Mouse (Mus musculus) T-cell, adult 2 months (primary cell): ENCODE data around the gene Vdr.

Experiments
- DNase-seq: peaks from one replicate; pipeline ENCODE4 v3.0.0; 2022; ENCODE audit warnings: low spot score

The Vdr gene

DNA sequence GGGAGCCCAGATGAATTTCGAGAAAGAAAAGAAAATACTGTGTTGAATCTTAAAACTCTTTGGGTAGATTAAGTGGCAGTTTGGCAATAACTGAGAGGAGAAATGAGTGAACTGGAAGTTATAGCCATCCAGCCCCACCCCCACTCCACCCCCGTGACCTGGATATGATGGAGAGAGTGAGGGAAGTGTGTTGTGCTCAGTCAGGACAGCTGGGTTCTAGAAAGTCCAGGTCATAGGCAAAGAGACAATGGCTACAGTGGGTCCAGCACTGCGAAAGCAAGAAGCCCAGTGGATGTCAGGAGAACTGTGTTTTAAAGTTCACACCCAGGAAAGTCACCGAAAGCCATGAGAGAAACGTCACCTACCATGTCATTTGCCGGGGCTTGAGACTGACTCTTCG, 8.8 kb upstream of the Vdr start:
- no peak for DNase-seq

DNA sequence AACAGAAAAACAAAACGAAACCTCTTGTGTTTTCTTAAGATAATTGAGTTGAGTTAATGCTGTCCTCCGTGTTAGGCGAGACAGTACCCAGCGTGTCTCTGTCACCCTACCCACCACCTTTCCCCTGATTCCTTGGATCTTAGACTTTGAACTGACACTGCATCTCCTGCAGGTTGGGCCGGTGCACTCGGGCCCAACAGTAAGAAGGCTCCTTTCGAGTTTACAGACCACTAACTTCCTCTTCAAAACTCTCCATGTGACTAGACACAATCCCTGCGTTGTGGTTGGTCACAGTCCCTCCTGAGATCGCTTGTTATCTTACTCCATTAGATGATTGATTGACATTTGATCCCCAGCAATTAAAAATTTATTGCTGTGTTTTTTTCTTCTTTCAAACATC, 7.6 kb upstream of the Vdr start:
- DNase-seq: no peak

DNA sequence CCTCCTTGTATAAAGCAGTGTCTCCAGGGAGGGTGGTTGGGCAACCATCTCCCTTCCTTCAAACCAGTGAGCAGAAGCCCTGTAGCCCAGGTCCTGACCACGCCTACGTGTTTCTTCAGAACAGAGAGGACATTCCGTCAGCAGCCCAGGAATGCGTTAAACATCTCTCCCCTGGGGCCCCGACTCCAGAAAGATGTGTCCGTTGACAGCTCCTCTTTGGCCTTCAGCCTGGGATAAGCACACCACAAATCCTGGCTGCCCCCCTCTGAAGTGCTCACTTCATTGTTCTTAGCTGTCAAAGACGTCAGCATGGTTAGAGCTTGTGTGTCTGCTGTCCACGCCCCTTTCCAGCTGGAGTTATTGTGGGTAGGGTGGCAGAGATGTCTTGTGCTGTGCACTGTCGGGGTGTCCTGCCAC, 3.9 kb upstream of the Vdr start:
- no peak for DNase-seq

- DNase-seq: peak; percentile 50
Measured at GRCm38 (mm10) chr15:97907801-97908751, 2.4 kb downstream of the Vdr start.

GRCm38 (mm10) chr15:97907202-97907601, 3.2 kb downstream of the Vdr start:
- DNase-seq: no peak

DNA sequence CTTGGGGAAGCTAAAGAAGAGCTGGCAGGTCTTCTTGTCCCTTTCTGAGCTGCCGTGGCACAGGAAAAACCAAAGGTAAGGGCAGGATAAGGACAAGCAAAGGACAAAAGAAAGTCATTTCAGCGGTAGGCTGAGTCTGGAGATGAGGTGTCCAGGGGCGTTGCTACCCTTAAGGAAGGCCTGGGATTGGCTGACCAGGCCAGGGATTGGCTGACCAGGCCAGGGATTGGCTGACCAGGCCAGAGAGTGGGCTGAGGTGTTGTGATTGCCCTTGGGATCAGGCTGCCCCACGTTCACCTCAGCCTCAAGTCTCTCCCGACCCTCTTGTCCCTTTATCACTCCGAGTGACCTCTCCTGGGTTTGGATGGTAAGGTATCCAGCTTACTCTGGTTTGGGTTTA, 5.1 kb downstream of the Vdr start:
- no peak for DNase-seq

DNA sequence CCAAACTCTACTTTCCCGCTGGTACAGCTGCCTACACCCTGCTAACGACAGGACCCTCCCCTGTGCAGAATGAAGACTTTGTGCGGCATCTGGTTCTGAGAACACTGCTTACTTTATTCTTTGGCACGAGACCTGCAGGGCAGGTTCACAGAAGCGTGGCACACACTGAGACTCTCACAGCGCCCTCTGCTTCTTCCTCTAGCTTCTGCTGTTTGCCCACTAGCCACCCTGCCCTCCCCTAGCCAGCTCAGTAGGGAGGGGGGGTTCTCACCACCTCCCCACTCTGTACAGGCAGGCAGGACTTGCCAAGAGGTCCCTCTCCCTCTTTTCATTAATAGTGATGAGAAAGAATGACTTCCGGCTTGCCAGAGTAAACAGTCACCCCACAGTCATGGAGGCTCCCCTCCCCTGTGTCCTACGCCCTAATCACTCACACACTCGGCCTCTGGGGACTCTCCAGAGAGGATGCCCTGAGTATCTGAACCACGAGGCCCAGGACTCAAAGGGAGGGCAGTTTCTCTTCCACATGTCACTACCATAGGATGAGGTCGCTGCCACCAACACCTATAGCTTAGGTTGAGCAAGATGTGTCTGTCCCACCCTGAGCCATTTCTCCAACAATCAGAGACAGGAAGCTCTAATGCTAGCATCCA, 6.0 kb downstream of the Vdr start:
- no peak for DNase-seq

DNA sequence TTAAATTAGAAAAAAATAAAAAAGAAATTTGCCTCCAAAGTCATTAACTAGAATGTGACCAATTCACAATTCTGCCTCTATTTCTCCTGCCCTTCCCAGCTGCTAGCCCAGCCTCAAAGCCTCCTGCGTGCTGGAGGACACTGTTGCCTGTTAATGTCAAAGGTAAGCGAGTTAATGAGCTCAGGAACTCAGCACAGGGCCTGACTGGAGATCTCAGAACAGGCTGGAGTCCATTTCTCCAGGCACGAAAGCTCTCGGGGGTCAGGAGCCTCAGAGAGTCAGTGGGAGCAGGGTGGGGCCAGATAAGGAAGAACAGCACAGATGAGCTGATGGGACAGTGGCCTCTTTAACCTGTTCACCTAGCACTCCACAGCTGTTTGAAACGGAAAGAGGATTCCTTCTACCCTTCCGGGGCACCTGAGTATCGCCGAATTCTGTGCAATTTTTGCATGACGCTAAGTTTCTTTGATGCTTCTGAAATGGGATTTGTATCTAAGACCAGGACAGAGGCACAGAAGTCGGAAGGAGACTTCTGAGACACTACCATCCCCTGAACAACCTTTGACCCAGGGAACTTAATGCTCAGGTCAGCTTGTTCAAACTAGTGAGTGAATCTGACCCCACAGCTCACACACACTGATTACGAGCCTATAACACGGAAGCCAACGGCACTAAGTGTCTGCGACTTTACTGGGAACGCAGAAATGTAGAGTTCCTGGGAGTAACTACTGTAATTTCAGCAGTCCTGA, 7.0 kb downstream of the Vdr start:
- DNase-seq: no peak

GRCm38 (mm10) chr15:97900991-97901390, 9.4 kb downstream of the Vdr start:
- DNase-seq: no peak

GRCm38 (mm10) chr15:97900336-97900912, 10.0 kb downstream of the Vdr start:
- DNase-seq: no peak

DNA sequence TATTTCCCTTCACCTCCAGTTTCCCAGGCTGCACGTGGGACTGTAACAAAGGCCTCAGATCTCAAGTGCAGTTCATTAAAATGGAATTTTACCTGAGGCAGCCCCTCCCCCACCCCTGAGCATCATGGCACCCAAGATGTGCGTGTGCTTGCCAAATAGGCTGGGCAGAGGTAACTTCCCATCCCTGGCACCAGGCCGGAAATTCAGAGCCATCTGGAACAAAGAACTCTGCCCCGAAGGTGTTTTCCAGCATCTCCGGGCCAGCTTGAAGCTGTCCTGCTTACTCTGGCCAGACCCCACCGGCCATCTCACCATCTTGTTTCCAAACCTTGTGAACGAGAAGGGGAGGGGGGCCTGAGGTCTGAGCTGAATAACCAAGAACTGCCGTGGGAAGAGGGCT, 10.7 kb downstream of the Vdr start:
- no peak for DNase-seq

- DNase-seq: no peak
Measured at GRCm38 (mm10) chr15:97898791-97899190, 11.6 kb downstream of the Vdr start.

GRCm38 (mm10) chr15:97896861-97897654, 13.4 kb downstream of the Vdr start:
- DNase-seq: no peak

DNA sequence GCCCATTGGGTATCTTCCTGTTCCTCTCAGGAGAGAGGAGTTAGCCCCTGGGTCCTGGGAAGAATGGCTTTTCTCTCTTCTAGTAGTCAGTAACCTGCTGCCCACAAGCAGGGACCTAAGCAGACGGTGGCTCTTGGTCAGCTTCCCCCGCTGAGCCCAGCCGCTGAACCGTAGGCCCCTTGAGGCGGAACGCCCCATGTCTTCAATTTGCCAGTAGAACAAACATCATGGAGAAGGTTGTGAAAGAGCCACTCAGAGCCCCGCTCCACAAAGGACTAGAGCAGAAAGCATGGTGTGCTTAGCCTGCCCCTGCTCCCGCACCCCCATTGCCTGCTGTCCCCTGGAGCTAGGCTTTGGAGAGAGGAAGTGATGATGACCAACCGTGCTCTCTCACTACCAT, 14.1 kb downstream of the Vdr start:
- DNase-seq: no peak

DNA sequence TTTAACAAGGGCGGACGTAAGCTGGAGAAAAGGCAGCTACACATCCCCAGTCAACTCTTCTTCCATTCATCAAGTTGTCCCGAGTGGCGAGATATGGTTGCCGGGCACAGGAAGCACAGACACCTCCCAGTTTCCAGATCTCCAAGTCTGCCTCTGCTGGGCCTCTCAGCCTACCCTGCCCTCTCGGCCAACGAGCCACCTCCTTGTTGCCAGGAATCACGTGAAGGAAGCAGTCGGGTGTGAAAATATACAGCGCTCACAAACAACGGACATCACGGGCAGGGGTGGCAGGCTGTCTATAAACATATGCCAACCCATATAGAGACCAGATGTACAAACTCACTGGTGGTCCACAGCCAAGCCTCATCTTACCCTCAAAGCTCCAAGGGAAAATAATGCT, 14.6 kb downstream of the Vdr start:
- no peak for DNase-seq

DNA sequence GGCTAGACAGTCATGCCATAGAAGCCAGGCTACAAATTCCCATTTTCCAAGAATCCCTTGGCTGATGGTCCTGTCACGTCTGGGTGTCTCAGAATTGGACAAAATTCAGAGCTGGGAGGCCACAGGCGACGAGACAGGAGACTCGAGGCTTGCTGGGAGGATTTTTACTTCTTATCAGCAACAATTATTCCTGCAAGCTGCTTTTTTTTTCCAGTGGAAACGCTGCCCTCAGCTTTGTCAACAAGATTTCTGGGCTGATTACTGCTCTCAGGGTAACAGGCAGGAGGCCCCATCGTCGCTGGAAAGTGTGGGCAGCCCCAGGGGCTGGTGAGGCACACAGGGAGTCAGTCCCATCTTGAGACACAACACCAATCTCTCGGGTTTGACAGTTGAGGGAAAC, 17.9 kb downstream of the Vdr start:
- DNase-seq: no peak

- DNase-seq: no peak
Measured at GRCm38 (mm10) chr15:97890450-97890849, 20.0 kb downstream of the Vdr start.

GRCm38 (mm10) chr15:97890017-97890416, 20.4 kb downstream of the Vdr start:
- DNase-seq: no peak

- DNase-seq: no peak
Measured at GRCm38 (mm10) chr15:97887541-97888016, 22.9 kb downstream of the Vdr start.

DNA sequence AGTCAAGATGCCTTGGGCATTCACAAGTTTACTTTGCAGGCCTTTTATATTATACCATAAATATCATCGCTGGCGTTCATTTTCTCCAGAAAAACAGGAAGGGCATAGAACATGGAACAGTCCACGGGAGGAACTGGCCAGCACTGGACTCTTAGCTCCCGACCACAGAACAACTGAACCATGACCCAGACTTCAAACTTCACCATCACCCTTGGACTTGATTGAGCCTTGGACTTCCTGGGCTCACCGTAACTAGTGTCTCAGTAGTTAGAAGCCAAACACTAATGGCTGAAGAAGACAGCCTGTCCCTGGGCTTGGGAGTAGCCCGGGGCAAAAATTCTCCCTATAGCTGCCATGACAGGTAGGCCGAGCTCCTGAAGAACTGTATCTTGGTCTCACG, 29.0 kb downstream of the Vdr start:
- DNase-seq: no peak

DNA sequence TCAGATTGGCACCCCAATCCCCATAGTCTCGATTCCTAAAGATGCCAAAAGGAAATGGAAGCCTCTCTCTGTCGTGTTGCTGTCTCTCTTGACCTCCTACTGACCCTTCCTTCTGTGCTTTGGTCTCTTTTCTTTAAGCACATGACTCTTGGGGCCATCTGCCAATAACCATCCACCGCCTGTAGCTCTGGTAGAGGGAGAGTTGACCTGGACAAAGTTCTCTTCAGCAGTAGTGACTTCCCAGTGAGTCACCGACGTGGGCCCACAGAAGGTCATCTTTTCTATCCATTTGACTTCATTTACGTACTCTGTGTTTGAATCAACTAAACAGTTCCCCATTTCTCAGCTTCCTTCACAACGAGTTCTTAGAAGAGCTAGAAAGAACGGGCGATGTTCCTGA, 30.0 kb downstream of the Vdr start:
- DNase-seq: no peak
